ENCODE assay signal across 17 mouse cellular contexts in genomic region chr6:86750961-86751360, GRCm38 (mm10).
"Had no signal": no experiment of that assay in that cellular context is flagged by ENCODE, and none has a peak within 500 bp of the region (broad histone marks: within the 10 kb centered on the region; RNA-seq: fewer than 3 reads in every experiment).

No protein-coding gene starts in this region.

- H3K27ac ChIP-seq: liver, embryonic 14.5 days; midbrain, embryonic 10.5 days; midbrain, embryonic 13.5 days; neural tube, embryonic 13.5 days; neural tube, embryonic 15.5 days had no signal

- H3K9me3 ChIP-seq: midbrain, embryonic 10.5 days; midbrain, embryonic 13.5 days; neural tube, embryonic 13.5 days; neural tube, embryonic 15.5 days had no signal

- H3K27me3 ChIP-seq: midbrain, embryonic 13.5 days; neural tube, embryonic 13.5 days; neural tube, embryonic 15.5 days had no signal

- H3K4me3 ChIP-seq: midbrain, embryonic 10.5 days; midbrain, embryonic 13.5 days; myocyte; neural tube, embryonic 13.5 days; neural tube, embryonic 15.5 days had no signal

- ATAC-seq: midbrain, embryonic 13.5 days; midbrain, embryonic 16.5 days had no signal

- H3K36me3 ChIP-seq: midbrain, embryonic 10.5 days; midbrain, embryonic 13.5 days; neural tube, embryonic 13.5 days; neural tube, embryonic 15.5 days had no signal

- H3K9ac ChIP-seq: liver, embryonic 14.5 days; lung, embryonic 14.5 days; midbrain, embryonic 13.5 days; neural tube, embryonic 13.5 days; neural tube, embryonic 15.5 days had no signal

- H3K4me1 ChIP-seq: midbrain, embryonic 10.5 days; midbrain, embryonic 13.5 days; neural tube, embryonic 13.5 days; neural tube, embryonic 15.5 days had no signal

- H3K4me2 ChIP-seq: lung, embryonic 14.5 days; midbrain, embryonic 13.5 days; neural tube, embryonic 13.5 days; neural tube, embryonic 15.5 days had no signal

- DNase-seq: lung, adult 18-20 months; lung, embryonic 14.5 days; lung, postnatal 10 days; lung, postnatal 4 days; right cerebral cortex, adult 18-20 months; right cerebral cortex, postnatal 14 days; spleen, adult 18-20 months; thymus, adult 18-20 months; thymus, postnatal 14 days; thymus, postnatal 36 days had no signal
